Mouse (Mus musculus): ENCODE measurements around the gene Cers3. TPM values are rescaled to one million over a fixed set of nuclear protein-coding genes. Genes with fewer than 3 reads are reported as not detected.

The Cers3 gene
- total and polyA plus RNA-seq, 3 experiments, result 0.04 TPM; not detected in 2

GRCm38 (mm10) chr7:66831295-66831694 lies 88.0 kb downstream of the Cers3 start:
- H3K4me3 ChIP-seq (ENCODE audit: control insufficient read depth in 1 of 2, insufficient read depth in 1 of 2, low read depth in 2 of 2, low read length in 2 of 2), result no peak overlapping the region
- no peak for TF ChIP-seq RCOR1 (IDR thresholded peaks at IDR 0.05; ENCODE audit: low read depth, low read length)
- no peak for TF ChIP-seq JUND (IDR thresholded peaks at IDR 0.05; ENCODE audit: low read depth, low read length)
- no peak for TF ChIP-seq GATA1 (IDR thresholded peaks at IDR 0.05; ENCODE audit: low read depth, low read length)
- TF ChIP-seq POLR2AphosphoS2 (IDR thresholded peaks at IDR 0.05; ENCODE audit: low read length), result no peak
- TF ChIP-seq KAT2A (conservative IDR thresholded peaks at IDR 0.05; ENCODE audit: low read depth, low read length), result no peak
- no peak for TF ChIP-seq ZKSCAN1 (IDR thresholded peaks at IDR 0.05; ENCODE audit: low read depth, low read length)
- no peak for TF ChIP-seq CHD1 (IDR thresholded peaks at IDR 0.05; ENCODE audit: low read depth, low read length)
- TF ChIP-seq MAFK (IDR thresholded peaks at IDR 0.05; ENCODE audit: borderline replicate concordance, low read depth, low read length), result no peak
- TF ChIP-seq TAL1 (IDR thresholded peaks at IDR 0.05; ENCODE audit: low read length), result no peak

GRCm38 (mm10) chr7:66839463-66840007 lies 96.2 kb downstream of the Cers3 start, which contains the start of gene Adamts17:
TSS of gene Adamts17 (plus strand) at chr7:66839735.
- Histone ChIP-seq H3K4me1 (ENCODE audit: control insufficient read depth in 1 of 2, insufficient read depth in 2 of 2, low read length in 2 of 2) (peaks cover 0 to 4% of the 10 kb centered on the region in 2 experiments; a peak in 1 of 4 replicates), H3K9me3 (replicated peaks; ENCODE audit: insufficient read depth, low read length) (no peaks in the 10 kb centered on the region), H3K9ac (ENCODE audit: control insufficient read depth, low read depth, low read length, poor library complexity, severe bottlenecking) (no peak within 1 kb of the TSS), H3K27me3 (ENCODE audit: control insufficient read depth in 1 of 2, insufficient read depth in 2 of 2, low read length in 2 of 2) (no peaks in the 10 kb centered on the region), H3K79me2 (ENCODE audit: control insufficient read depth, insufficient read depth, low read length, poor library complexity) (no peaks in the 10 kb centered on the region), H3K36me3 (ENCODE audit: control insufficient read depth in 1 of 2, insufficient read depth in 2 of 2, low read length in 2 of 2) (no peaks in the 10 kb centered on the region), H3K4me3 (ENCODE audit: control insufficient read depth in 1 of 2, insufficient read depth in 1 of 2, low read depth in 2 of 2, low read length in 2 of 2) (peak within 1 kb of the TSS in 1 of 2 experiments; percentile 50; a peak in 2 of 4 replicates), H3K27ac (ENCODE audit: control insufficient read depth, low read depth, low read length) (no peak within 1 kb of the TSS)
- TF ChIP-seq SMC3 (IDR thresholded peaks at IDR 0.05; ENCODE audit: low read depth, low read length) (peak; percentile 72), RAD21 (IDR thresholded peaks at IDR 0.05; ENCODE audit: low read depth, low read length) (peak; percentile 62), ELF1 (IDR thresholded peaks at IDR 0.05; ENCODE audit: low read depth, low read length) (no peak), ZC3H11A (IDR thresholded peaks at IDR 0.05; ENCODE audit: low read depth, low read length) (0 out of 2 replicates have a peak, but pooled peaks have one; percentile 25), MXI1 (IDR thresholded peaks at IDR 0.05; ENCODE audit: low read depth, low read length) (peak; percentile 95), TBP (IDR thresholded peaks at IDR 0.05; ENCODE audit: low read depth, low read length) (no peak), CTCF (IDR thresholded peaks at IDR 0.05 in 2 of 3, conservative IDR thresholded peaks at IDR 0.05 in 1 of 3; ENCODE audit: control insufficient read depth in 1 of 3, insufficient read depth in 1 of 3, low read depth in 2 of 3, low read length in 3 of 3, poor library complexity in 1 of 3, severe bottlenecking in 1 of 3) (peak; percentile 63 to 72 (median 70); a peak in 5 of 6 replicates), EP300 (IDR thresholded peaks at IDR 0.05; ENCODE audit: low read depth in 1 of 2, low read length in 2 of 2) (no peak), TCF12 (IDR thresholded peaks at IDR 0.05; ENCODE audit: low read depth, low read length) (no peak), MAX (IDR thresholded peaks at IDR 0.05; ENCODE audit: low read length) (peak; percentile 97), ZNF384 (IDR thresholded peaks at IDR 0.05; ENCODE audit: low read depth, low read length) (no peak), JUND (IDR thresholded peaks at IDR 0.05; ENCODE audit: low read depth, low read length) (no peak), MYC (IDR thresholded peaks at IDR 0.05; ENCODE audit: low read depth, low read length) (peak; percentile 93), SIN3A (IDR thresholded peaks at IDR 0.05; ENCODE audit: low read length) (peak; percentile 84)
- DNase-seq (ENCODE audit: low read depth, low spot score), result peak; percentile 89

More at GRCm38 (mm10) chr7:66831295-66831694, 88.0 kb downstream of the Cers3 start:
- H3K4me1 ChIP-seq (ENCODE audit: control insufficient read depth in 1 of 2, insufficient read depth in 2 of 2, low read length in 2 of 2), result no peaks in the 10 kb centered on the region; a peak in 1 of 4 replicates
- H3K27ac ChIP-seq (ENCODE audit: control insufficient read depth, low read depth, low read length), result no peak overlapping the region
- no peaks in the 10 kb centered on the region for H3K9me3 ChIP-seq (replicated peaks; ENCODE audit: insufficient read depth, low read length)
- H3K36me3 ChIP-seq (ENCODE audit: control insufficient read depth in 1 of 2, insufficient read depth in 2 of 2, low read length in 2 of 2), result no peaks in the 10 kb centered on the region; a peak in 1 of 4 replicates
- H3K27me3 ChIP-seq (ENCODE audit: control insufficient read depth in 1 of 2, insufficient read depth in 2 of 2, low read length in 2 of 2), result no peaks in the 10 kb centered on the region; a peak in 1 of 4 replicates
- no peak overlapping the region for H3K9ac ChIP-seq (ENCODE audit: control insufficient read depth, low read depth, low read length, poor library complexity, severe bottlenecking)
- H3K79me2 ChIP-seq (ENCODE audit: control insufficient read depth, insufficient read depth, low read length, poor library complexity), result no peaks in the 10 kb centered on the region
- peak; percentile 20 for DNase-seq (ENCODE audit: low read depth, low spot score)

Data from MEL (cell line).